Mouse (Mus musculus) c-Kit-positive CD71-positive TER-119-negative erythroid progenitor cells, embryonic 14.5 days (primary cell): ENCODE results near the gene Cks1b.

Source experiments
- DNase-seq: peaks from one replicate; pipeline ENCODE4 v3.0.0-alpha.2; 2013; ENCODE audit warnings: low read depth

Cks1b gene

DNA sequence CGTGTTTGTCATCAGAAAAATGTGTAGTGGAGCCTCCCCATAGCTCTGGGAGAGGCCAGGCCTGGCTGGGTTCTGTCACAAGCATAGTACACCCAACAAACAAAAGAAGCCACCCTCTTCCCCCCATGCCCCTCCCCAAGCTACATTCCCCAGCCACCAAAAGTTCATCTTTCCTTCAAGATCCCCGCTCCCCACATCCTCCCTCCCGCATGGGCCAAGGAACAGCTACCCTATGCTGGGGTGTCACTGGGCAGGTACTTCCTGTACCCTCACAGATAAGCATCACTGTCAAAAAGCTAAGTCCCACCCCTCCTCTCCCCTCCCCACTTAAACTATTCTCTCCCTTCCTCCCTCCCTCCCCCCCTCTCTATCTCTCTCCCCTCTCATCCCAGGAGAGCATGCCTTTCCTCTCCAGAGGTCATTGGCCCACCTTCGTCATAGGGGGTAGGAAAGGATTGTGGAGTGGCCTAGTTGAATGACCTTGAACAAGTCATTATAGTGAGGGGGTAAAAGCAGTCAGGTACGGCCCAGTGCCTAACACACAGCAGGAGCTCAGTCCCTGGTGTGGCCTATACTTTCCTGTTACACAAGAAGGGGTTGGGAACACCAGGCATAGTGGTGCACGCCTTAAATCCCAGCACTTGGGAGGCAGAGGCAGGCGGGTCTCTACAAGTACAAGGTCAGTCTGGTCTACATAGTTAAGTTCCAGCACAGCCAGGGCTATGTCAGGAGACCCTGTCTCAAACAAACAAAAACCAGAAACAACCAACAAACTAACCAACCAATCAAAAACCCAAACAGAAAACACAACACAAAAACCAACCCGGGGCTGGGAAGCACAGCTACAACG lies 35.9 kb downstream of the Cks1b start:
- DNase-seq, result no peak

DNA sequence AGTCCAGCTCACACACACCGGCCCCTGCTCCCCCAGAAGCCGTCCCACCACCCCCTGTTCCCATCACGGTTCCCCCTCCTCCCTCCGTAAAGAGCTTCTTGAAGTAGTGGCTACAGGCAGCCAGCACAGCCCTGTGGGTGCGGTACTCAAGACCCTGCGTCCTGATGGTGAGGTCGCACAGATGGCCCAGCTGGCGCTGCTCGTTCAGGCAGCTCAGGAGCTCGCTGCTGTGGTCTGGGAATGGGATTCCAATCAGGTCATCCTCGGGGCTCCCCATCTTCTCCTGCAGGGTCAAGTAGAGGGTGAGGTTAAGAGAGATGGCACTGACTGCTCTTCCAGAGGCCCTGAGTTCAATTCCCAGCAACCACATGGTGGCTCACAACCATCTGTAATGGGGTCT lies 37.0 kb downstream of the Cks1b start:
- no peak for DNase-seq

DNA sequence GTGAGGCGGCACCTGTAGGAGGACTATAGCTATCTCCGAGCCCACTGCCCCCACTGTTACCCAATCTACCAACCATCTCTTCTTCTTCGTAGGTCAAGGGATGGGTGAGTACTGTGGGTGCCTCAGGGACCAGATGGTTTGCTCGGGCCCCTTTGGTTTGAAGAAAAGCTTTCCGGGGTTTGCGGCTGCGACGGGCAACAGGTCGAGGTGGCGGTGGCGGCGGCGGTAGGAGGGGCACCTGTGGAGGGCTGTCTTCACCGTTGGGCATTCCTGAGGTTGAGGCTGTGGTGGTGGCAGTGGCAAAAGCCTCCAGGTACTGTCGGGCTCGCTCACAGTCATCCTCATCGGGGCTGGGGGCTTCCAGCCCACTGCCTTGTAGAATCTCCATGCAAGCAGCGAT lies 37.5 kb downstream of the Cks1b start:
- no peak for DNase-seq

DNA sequence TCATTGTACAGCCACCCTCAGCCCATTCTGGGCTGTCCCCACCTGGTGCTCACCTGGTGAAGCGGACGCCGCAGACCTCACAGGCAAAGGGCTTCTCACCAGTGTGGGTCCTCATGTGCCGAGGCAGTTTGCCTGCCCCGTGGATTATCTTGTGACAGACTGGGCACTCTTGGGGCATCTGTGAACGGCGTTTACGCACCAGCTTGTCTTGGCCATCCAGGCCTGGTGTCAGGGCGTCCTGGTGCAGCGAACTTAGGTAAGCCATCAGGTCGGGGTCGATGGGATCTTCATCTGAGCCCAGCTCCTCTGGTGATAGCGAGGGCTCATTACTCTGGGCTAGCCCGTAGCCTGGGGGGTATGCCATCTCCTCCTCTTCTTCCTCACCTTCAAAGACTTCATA lies 37.9 kb downstream of the Cks1b start:
- DNase-seq, result no peak

DNA sequence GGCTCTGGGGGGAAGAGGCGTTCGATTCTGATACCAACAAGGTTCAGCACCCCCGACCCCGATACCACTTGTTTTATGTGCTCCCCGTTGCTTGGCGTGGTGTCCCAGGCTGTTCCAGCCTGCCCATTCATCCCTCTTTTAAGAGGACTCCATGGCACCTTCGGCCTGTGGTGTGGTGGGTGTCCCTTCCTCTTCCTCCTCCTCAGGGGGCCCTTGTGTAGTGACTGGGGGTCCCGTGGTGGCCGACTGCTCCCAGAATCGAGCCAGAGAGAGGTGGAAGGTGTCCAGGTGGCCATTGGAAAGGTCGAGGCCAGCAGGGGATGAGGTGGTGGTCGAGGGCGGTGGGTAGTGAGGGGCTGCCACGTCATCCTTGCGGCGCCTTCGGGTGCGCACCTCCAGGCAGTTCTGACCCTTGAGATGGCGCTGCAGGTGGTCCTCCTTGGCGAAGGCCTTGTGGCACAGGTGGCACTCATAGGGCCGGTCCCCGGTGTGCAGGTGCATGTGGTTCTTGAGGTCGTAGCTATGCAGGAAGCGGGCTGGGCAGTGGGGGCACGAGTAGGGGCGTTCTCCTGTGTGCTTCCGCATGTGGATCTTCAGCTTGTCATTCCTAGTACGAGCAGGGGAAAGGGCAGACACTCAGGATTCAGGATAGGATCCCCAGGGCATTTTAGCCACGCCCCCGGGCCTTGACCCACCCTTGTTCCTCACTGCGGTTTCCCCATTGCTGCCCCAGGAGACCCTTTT lies 38.6 kb downstream of the Cks1b start:
- DNase-seq, result no peak

DNA sequence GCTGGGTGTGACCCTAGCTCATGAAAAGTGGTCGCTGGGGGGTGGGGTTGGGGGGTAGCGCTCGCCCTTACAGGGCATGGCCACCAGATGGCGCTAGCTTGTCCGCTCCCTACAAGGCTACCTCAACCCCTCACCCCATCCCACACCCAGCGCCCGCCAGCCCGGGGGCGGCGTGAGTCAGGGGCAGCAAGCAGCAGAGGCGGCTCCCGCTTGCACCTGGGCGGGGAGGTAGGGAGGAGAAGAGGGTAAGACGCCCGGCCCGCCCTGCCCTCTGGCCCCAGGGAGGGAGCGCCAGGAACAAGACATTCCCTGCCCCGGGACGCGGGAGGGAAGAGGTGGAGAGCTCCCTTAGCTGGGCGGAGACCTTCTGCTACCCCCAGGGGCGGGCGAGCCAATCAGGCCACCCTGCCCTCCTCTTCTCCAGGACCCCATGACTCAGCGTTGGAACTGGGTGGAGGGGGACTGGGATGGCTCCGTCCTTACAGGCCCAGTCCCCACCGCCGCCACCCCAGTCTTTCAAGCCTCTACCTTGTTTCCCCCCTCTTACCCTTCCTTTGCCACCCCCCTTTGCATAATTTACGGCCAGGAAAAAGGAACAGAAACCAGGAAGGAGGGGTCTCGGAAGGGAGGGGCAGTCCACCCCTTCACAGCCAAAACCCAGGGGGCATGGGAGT lies 39.7 kb downstream of the Cks1b start:
- DNase-seq, result no peak

DNA sequence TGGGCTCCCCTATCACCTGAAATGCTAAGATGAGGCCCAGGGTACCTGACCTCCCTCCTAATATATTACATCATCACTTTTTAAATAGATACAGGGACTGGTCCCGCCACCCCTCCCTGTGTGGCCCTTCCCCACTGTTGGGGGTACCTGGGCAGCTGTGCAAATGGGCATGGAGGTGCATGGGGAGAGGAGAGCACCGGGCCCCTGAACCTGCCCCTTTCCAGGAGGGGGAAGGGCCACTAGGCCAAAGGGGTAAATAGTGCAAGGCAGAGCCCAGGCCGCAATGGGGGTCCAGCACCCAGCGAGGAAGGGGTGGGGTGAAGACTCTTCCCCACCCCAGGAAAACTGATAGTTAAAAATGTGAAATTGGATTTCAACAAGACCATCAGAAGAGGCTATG lies 40.4 kb downstream of the Cks1b start:
- no peak for DNase-seq

DNA sequence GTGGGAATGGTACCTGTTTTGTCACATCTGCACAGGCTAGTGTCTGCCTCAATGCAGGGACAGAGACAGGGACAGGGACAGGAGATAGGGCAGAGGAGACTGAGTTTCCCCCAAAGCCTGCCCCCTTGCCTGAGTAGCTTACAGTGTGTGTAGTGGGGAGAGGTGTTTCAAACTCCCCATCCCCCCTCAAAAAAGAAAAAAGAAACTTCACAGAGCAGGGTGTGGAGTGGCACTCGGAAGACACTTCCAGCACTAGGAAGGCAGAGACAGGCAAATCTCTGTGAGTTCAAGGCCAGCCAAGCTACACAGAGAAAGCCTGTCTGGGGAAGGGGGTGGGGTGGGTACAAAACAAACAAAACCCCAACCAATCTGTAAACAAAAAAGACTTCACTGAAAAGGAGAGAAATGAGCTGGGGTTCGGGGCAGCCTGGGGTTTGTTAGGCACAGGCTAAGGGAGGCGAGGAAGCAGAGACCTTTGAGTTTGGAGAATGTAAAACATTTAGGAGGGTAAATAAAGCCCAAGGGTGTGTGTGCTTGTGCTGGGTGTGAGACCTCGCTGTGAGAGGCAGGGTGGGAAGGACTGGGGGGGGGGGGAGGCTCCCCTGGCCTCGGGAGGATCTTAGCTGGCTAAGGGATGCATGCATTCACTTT lies 44.5 kb downstream of the Cks1b start:
- no peak for DNase-seq

DNA sequence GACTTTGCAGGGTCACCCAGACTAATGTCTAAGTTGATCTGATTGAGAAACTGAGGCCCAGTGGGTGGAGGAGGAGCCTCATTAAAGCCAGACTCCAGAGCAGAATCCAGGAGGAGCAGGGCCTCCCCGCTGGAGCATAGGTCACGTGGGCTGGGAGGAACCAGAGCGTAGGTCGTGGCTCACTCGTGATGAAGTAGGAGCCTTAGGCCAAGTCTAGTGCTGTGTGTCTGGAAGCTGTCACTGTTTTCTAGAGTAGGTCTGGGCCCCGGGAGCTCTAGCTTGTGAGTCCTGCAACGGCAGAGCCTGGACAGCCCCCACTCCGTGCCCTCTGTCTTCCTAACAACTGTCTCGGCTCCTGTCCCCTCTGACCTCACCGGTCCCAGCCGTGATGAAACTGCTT lies 50.8 kb downstream of the Cks1b start:
- DNase-seq, result no peak

DNA sequence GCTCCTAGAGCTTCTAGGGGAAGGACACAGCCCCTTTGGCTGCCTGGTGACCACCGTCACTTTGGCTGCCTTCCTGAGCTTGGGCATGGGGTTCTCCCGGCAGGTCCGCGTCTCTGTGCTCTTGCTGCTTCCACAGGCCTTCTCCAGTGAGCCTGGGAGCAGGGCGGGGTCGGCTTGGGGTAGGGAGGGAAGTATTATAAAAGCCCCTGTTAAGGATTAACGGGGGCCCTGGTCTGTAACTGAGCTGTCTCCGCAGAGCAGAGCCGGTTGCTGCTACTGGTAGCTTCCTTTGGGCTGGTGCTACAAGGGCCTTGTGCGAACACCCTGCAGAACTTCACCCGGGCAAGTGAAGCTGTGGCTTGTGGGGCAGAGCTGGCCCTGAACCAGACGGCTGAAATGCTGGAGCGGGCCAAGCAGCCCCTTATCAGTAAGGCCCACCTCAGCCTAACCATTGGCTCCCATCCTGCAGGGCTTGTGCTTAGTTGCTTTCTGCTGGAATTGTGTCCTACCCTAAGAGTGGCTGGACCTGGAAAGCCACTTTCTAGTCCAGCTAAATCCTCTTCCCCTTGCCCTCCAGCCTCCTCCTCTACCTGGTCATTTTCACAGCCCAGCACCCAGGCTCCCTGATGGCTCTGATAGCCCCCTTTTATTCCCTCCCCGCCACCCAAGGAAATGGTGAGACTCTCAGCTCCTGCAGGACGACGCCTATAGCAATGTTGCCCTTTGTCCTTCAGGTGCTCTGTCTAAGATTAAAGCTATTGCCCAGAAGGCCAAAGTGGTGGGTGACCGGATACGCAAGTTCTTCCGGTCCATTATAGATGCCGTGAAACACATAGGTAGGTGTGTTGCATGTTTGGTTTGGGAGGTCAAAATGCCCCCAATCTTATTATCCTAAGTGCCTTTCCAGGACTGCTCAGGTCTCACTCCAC lies 52.4 kb downstream of the Cks1b start:
- no peak for DNase-seq
